Mouse (Mus musculus): Measurements from ENCODE around the gene Kctd2.

DNA sequence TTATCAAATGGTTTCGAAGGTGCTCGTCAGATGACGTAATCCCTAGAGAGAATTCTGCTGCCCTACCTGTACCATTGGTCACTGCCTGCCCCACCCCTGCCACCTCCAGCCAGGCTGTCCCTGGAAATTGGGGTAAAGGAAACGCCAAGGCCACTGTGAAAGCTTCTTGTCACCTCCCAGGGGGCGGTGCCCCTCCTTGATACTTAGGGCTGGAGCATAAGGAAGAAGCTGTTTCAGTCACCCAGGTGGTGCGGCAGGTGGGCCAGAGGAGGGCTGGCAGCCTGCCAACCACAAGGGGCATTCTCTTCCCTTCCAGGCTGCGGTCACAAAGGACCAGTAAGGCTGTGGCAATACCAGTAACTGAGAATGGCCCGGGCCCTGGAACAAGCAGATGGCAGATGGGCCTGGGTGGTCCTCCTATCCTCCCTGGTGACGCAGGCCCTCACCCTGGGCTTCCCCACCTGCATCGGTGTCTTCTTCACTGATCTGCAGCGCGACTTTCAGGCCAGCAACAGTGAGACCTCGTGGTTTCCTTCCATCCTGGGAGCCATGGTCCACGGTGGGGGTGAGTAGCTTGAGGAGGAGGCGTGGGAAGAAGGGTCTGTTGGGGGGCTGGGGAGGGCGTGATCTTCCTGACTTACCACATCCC, 42.4 kb downstream of the Kctd2 start, which contains the start of gene Slc16a5:
- TF ChIP-seq CTCF (conservative IDR thresholded peaks at IDR 0.05; ENCODE audit: insufficient read depth, insufficient read length, low read depth, low read length) (no peak), POLR2A (IDR thresholded peaks at IDR 0.05; ENCODE audit: low read depth, low read length) (peak; percentile 13)
